Mouse (Mus musculus): Measurements from ENCODE around the gene Hhatl. TPM values are rescaled to one million over a fixed set of nuclear protein-coding genes. Genes with fewer than 3 reads are reported as not detected.

Hhatl gene
- 2.0 TPM for polyA plus RNA-seq (2014; fragmentation: Illumina TruSeq; extraction: RNeasy Lipid Tissue Mini Kit (QIAGEN cat#74804); ENCODE audit: insufficient read depth, low read depth, low replicate concordance)

DNA sequence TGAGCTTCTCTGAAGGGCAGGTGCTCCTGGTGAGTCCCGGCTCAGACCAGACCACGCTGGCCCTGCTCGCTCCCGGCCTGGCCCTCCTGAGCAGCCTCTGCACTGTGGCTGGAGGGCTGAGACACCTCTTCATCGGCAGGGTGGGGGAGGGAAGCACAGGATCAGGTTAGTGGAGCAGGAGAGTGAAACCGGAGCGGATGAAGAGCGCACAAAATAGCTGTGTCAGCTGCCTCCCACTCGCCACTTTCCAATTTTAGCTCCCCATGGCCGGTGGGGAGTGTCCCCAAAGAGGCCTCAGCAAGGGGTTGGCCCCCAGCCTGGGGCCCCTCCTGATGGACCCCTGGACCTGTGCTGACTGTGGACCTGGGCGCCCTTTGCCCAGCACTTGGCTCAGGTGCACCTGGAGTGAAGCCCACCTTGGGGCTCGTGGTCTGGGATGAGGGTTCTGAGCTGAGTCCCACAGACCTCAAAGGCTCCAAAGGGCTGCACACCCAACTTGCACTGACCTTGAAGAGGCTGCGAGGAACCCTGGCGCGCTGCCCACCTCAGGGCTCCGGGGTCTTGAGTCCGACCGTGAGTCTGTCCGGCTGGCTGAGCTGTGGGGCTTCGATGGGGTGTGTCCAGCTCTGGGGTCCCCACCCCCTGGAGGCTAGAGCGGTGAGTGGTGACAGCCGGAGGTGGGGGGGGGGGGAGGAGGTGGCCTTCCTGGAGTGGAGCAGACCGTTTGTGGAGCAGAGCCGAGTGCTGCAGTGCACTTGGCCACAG lies at the start of gene Hhatl:
Gene Hhatl, minus strand, starts transcription at position 751 of the 765 bp plus-strand sequence.

DNA sequence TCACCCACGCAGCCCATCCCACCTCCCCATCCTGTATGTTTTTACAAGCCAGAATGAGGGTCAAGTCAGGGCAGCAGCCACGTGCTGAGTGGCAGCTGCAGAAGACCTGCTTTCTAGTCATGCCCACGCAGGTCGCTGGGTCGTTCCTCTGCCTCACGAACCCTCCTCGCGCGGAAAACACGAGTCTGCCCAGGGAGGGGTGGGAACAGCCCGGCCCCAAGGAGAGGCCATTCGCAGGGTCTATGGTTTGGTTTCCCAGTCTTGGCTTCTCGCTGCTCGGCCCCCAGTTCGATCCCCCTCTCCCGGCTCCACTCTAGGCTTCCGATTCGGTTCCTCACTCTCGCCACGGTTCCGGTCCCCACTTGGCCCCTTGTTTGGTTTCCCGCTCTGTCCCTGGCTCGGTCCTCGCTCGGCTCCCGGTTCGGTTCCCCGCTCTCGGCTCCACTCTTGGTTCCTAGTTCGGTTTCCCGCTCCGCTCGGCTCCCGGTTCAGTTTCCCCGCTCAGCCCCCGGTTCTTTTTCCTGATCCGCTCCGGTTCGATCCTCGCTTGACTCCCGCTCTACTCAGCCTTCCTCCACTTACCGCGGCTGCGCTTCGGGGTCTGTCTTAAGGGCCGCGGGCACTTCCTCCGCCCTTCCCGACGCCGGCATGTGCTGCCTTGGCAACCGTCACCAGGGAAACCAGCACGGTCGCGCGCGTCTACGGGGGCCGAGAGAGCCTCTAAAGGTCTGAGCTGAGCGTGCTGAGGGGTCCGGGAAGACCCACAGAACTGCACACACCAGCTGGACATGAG lies 46.7 kb upstream of the Hhatl start, which contains the start of gene Ccdc13:
Gene Ccdc13, minus strand, starts transcription at position 633 of the 793 bp plus-strand sequence.

DNA sequence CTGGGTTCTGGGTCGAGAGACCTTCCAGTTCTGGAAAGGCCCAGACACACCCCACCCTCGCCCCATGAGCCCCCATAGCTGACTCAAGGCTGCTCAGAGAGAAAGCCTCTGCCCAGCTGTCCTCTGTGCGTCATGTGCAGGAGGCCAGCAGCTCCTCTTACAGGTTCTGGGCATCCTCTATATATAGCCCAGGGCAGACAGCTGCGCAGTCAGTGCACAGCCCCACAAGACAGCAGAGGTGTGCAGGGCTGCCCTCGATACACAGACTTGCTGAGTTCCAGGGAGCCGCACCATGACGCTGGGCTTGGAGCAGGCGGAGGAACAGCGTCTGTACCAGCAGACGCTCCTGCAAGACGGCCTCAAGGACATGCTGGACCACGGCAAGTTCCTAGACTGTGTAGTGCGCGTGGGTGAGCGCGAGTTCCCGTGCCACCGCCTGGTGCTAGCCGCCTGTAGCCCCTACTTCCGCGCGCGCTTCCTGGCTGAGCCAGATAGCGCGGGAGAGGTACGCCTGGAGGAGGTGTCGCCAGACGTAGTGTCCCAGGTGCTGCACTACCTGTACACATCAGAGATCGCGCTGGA lies 14.7 kb downstream of the Hhatl start, which contains the start of gene Klhl40:
Gene Klhl40, plus strand, starts transcription at position 124 of the 582 bp plus-strand sequence.

DNA sequence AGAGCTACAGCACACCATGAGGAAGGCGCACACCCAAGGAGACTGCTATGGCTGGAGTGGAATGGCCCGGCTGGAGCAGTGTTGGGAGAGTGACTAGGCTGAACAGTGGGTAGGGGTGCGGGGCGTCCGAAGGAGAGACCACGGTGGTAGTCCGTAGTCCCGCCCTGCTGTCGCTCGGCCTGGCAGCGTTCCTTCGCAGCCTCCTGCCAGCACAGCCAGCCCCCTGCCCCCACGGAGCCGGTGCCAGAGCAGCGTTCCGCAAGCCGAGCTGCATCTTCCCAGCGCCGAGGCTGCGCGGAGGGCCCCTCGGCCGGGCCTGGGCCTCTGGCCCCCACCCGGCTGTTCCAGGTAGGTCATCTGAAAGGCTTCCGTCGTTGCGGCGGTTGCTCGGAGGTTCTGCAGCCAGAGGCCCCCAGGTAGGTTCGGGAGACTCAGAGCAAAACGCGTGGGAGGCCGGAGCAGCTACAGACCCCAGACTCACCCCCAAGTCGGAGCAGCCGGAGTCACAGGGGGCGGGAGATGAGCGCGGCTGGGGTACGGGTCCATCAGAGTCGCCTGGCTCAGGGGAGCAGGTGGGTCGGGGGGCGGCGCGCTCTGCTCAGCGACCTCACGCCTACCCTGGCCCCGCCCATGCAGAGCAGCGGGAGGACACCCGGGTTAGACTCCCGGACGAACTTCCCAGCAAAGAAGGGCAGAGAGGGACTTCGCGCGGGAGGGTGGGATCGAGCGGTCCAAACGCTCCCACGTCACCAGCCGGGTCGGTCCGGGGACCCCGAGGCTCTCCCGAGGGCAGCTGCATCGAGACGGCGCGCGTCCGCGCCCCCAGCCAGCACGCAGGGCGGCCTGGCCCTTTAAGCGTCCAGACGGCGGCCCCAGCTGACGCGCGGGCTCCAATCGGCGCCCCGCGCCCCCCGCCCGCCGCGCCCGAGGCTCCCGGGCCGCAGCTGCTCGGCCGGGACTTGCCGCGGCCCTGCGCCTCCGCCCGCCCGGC lies 32.9 kb downstream of the Hhatl start, which contains the start of gene Zfp651:
Gene Zfp651, plus strand, starts transcription at position 240 of the 991 bp plus-strand sequence.

Other genes starting within 250 kb of the Hhatl start
- 0.93 TPM for gene Lyzl4, start 150.4 kb downstream of the Hhatl start, polyA plus RNA-seq (2014; fragmentation: Illumina TruSeq; extraction: RNeasy Lipid Tissue Mini Kit (QIAGEN cat#74804); ENCODE audit: insufficient read depth, low read depth, low replicate concordance)
- 1.3 TPM for gene Vipr1, start 149.8 kb downstream of the Hhatl start, polyA plus RNA-seq (2014; fragmentation: Illumina TruSeq; extraction: RNeasy Lipid Tissue Mini Kit (QIAGEN cat#74804); ENCODE audit: insufficient read depth, low read depth, low replicate concordance)
- gene Sec22c, start 87.0 kb downstream of the Hhatl start, polyA plus RNA-seq (2014; fragmentation: Illumina TruSeq; extraction: RNeasy Lipid Tissue Mini Kit (QIAGEN cat#74804); ENCODE audit: insufficient read depth, low read depth, low replicate concordance) = 3.3 TPM
- 55.8 TPM for gene Ss18l2, start 82.2 kb downstream of the Hhatl start, polyA plus RNA-seq (2014; fragmentation: Illumina TruSeq; extraction: RNeasy Lipid Tissue Mini Kit (QIAGEN cat#74804); ENCODE audit: insufficient read depth, low read depth, low replicate concordance)
- gene Nktr, start 73.3 kb downstream of the Hhatl start, polyA plus RNA-seq (2014; fragmentation: Illumina TruSeq; extraction: RNeasy Lipid Tissue Mini Kit (QIAGEN cat#74804); ENCODE audit: insufficient read depth, low read depth, low replicate concordance) = 14.5 TPM
- gene Zfp651, start 33.2 kb downstream of the Hhatl start, polyA plus RNA-seq (2014; fragmentation: Illumina TruSeq; extraction: RNeasy Lipid Tissue Mini Kit (QIAGEN cat#74804); ENCODE audit: insufficient read depth, low read depth, low replicate concordance) = 14.6 TPM
- 0.19 TPM for gene Klhl40, start 14.9 kb downstream of the Hhatl start, polyA plus RNA-seq (2014; fragmentation: Illumina TruSeq; extraction: RNeasy Lipid Tissue Mini Kit (QIAGEN cat#74804); ENCODE audit: insufficient read depth, low read depth, low replicate concordance)
- 2.1 TPM for gene Ccdc13, start 47.0 kb upstream of the Hhatl start, polyA plus RNA-seq (2014; fragmentation: Illumina TruSeq; extraction: RNeasy Lipid Tissue Mini Kit (QIAGEN cat#74804); ENCODE audit: insufficient read depth, low read depth, low replicate concordance)
- 78.8 TPM for gene Higd1a, start 65.9 kb upstream of the Hhatl start, polyA plus RNA-seq (2014; fragmentation: Illumina TruSeq; extraction: RNeasy Lipid Tissue Mini Kit (QIAGEN cat#74804); ENCODE audit: insufficient read depth, low read depth, low replicate concordance)
- 12.2 TPM for gene Ackr2, start 105.8 kb upstream of the Hhatl start, polyA plus RNA-seq (2014; fragmentation: Illumina TruSeq; extraction: RNeasy Lipid Tissue Mini Kit (QIAGEN cat#74804); ENCODE audit: insufficient read depth, low read depth, low replicate concordance)
- 0.27 TPM for gene Cyp8b1, start 123.8 kb upstream of the Hhatl start, polyA plus RNA-seq (2014; fragmentation: Illumina TruSeq; extraction: RNeasy Lipid Tissue Mini Kit (QIAGEN cat#74804); ENCODE audit: insufficient read depth, low read depth, low replicate concordance)
- gene Fam198a, start 158.5 kb upstream of the Hhatl start, polyA plus RNA-seq (2014; fragmentation: Illumina TruSeq; extraction: RNeasy Lipid Tissue Mini Kit (QIAGEN cat#74804); ENCODE audit: insufficient read depth, low read depth, low replicate concordance) = 2.8 TPM
- gene Pomgnt2, start 204.6 kb upstream of the Hhatl start, polyA plus RNA-seq (2014; fragmentation: Illumina TruSeq; extraction: RNeasy Lipid Tissue Mini Kit (QIAGEN cat#74804); ENCODE audit: insufficient read depth, low read depth, low replicate concordance) = 4.9 TPM